Mouse (Mus musculus) lung, postnatal 0 days (tissue): ENCODE data around the gene Shisa9.
"Not testable (repeated sequence)": the region's sequence is repeated elsewhere in the genome, so short reads cannot be mapped to it uniquely, and the experiment has no call there.

Experiments used
- CTCF ChIP-seq: IDR thresholded peaks from 2 replicates; pipeline ENCODE4 v1.5.1; 2016; ENCODE audit warnings: antibody characterized with exemption, mild to moderate bottlenecking
- EP300 ChIP-seq: IDR thresholded peaks from 2 replicates; pipeline ENCODE4 v1.6.1; 2016; ENCODE audit warnings: antibody characterized with exemption, mild to moderate bottlenecking, control low read depth

DNA sequence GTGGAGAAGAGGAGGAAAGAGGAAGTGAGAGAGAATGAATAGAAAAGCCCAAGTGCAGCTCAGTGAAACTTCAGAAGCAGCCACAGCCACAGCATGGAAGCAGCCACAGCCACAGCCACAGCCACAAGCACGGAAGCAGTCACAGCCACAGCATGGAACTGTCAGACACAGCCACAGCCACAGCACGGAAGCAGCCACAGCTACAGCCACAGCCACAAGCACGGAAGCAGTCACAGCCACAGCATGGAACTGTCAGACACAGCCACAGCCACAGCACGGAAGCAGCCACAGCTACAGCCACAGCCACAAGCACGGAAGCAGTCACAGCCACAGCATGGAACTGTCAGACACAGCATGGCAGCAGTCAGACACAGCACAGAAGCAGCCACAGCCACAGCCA lies 17.1 kb upstream of the Shisa9 start:
- not testable (repeated sequence) for TF ChIP-seq CTCF, EP300
